Mouse (Mus musculus): ENCODE data around the gene Mprip. TPM values are rescaled to one million over a fixed set of nuclear protein-coding genes. Genes with fewer than 3 reads are reported as not detected.

The Mprip gene
- polyA plus RNA-seq, 1 experiment from 2014 or later = 64.7 TPM

DNA sequence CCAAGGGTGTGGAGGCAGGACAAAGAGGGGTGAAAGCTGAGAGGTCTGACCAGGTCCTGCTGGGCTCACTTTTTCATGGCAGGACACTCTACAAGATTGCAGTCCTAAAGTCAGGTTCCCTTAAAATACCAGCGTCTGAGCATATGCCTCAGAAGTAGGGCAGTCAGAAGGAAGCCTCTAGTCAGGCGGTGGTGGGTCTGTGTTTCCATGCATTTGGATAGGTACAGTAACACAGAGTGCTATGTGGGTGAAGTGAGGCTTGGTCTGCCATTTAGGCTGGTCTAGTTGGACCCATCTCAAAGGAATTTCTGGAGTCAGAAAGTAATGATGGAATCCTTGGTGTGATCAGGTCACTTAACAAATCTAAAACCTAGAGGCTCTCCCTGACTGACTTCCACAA lies 108.2 kb downstream of the Mprip start:
- Histone ChIP-seq H3K9me3 (ENCODE audit: control insufficient read depth, low read length) (no peaks in the 10 kb centered on the region), H3K4me2 (ENCODE audit: low read length) (no peak overlapping the region), H3K4me1 (ENCODE audit: control insufficient read depth in 2 of 2, insufficient read depth in 2 of 2, low read length in 2 of 2) (peaks cover 5 to 11% of the 10 kb centered on the region in 2 experiments), H3K27ac (replicated peaks in 1 of 2; ENCODE audit: control insufficient read depth in 1 of 2, insufficient read depth in 1 of 2, low read depth in 2 of 2, low read length in 2 of 2) (no peak overlapping the region), H3K9ac (ENCODE audit: low read length) (no peak overlapping the region), H3K4me3 (ENCODE audit: control insufficient read depth in 1 of 2, insufficient read depth in 1 of 2, low read depth in 1 of 2, low read length in 2 of 2) (no peak overlapping the region), H3K36me3 (ENCODE audit: control insufficient read depth, insufficient read depth, low read length) (peaks cover 98% of the 10 kb centered on the region), H3K27me3 (ENCODE audit: control insufficient read depth, insufficient read depth, low read length) (no peaks in the 10 kb centered on the region)
- 84% methylated on average over 2 of the region's 2 CpGs for WGBS
- ATAC-seq (ENCODE audit: insufficient number of reproducible peaks, insufficient read depth, low FRiP score, low read depth) = no peak

DNA sequence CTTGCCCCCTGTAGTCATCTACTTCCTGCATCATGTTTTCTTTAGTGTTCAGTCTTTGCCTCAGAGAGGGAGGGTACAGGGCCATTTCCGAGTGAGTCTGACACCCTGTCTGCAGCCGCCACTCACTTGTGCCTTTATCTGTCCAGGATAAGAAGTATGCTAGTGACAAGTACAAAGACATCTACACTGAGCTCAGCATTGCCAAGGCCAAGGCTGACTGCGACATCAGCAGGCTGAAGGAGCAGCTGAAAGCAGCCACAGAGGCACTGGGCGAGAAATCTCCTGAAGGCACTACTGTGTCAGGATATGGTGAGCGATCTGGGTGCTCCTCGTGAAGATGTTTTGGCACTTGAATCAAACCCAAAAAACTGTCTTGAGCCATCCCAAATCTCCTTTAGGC lies 108.6 kb downstream of the Mprip start:
- H3K36me3 ChIP-seq (ENCODE audit: control insufficient read depth, insufficient read depth, low read length) = peaks cover 98% of the 10 kb centered on the region
- 0 out of 2 replicates have a peak overlapping the region, but pooled peaks have one; percentile 7 for H3K9ac ChIP-seq (ENCODE audit: low read length)
- H3K4me3 ChIP-seq (ENCODE audit: control insufficient read depth in 1 of 2, insufficient read depth in 1 of 2, low read depth in 1 of 2, low read length in 2 of 2) = no peak overlapping the region
- H3K27me3 ChIP-seq (ENCODE audit: control insufficient read depth, insufficient read depth, low read length) = no peaks in the 10 kb centered on the region
- 27% methylated on average over 6 of the region's 6 CpGs for WGBS
- peaks cover 5 to 11% of the 10 kb centered on the region in 2 experiments for H3K4me1 ChIP-seq (ENCODE audit: control insufficient read depth in 2 of 2, insufficient read depth in 2 of 2, low read length in 2 of 2)
- no peak overlapping the region for H3K4me2 ChIP-seq (ENCODE audit: low read length)
- H3K9me3 ChIP-seq (ENCODE audit: control insufficient read depth, low read length) = no peaks in the 10 kb centered on the region
- ATAC-seq (ENCODE audit: insufficient number of reproducible peaks, insufficient read depth, low FRiP score, low read depth) = peak; percentile 28; the same call in 1 of the 2 replicates
- peak overlapping the region; percentile 16 to 33; a peak in 2 of 4 replicates for H3K27ac ChIP-seq (replicated peaks in 1 of 2; ENCODE audit: control insufficient read depth in 1 of 2, insufficient read depth in 1 of 2, low read depth in 2 of 2, low read length in 2 of 2)

DNA sequence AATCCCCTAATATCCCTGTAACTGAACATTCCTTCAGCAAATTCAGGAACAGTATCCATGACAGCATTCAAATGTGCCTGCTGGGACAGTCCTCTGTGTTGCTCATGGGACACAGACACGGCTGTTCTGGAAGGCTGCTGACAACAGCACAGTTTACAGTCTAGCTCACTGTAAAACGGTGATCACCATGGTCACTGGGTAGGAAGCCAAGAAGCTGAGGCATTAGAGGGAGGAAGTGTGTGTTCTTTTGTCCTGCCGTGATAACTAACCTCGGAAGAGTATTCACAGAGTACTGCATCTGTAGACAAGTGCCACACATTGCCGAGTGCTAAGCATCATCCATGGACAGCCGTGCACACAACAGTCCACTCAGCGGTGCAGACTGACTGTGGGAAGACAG lies 109.6 kb downstream of the Mprip start:
- Histone ChIP-seq H3K4me2 (ENCODE audit: low read length) (no peak overlapping the region), H3K27me3 (ENCODE audit: control insufficient read depth, insufficient read depth, low read length) (no peaks in the 10 kb centered on the region), H3K4me3 (ENCODE audit: control insufficient read depth in 1 of 2, insufficient read depth in 1 of 2, low read depth in 1 of 2, low read length in 2 of 2) (no peak overlapping the region), H3K4me1 (ENCODE audit: control insufficient read depth in 2 of 2, insufficient read depth in 2 of 2, low read length in 2 of 2) (peaks cover 5 to 11% of the 10 kb centered on the region in 2 experiments), H3K9ac (ENCODE audit: low read length) (no peak overlapping the region), H3K36me3 (ENCODE audit: control insufficient read depth, insufficient read depth, low read length) (peaks cover 98% of the 10 kb centered on the region), H3K9me3 (ENCODE audit: control insufficient read depth, low read length) (no peaks in the 10 kb centered on the region), H3K27ac (replicated peaks in 1 of 2; ENCODE audit: control insufficient read depth in 1 of 2, insufficient read depth in 1 of 2, low read depth in 2 of 2, low read length in 2 of 2) (no peak overlapping the region)
- no peak for ATAC-seq (ENCODE audit: insufficient number of reproducible peaks, insufficient read depth, low FRiP score, low read depth)
- WGBS = 78% methylated on average over 7 of the region's 7 CpGs

DNA sequence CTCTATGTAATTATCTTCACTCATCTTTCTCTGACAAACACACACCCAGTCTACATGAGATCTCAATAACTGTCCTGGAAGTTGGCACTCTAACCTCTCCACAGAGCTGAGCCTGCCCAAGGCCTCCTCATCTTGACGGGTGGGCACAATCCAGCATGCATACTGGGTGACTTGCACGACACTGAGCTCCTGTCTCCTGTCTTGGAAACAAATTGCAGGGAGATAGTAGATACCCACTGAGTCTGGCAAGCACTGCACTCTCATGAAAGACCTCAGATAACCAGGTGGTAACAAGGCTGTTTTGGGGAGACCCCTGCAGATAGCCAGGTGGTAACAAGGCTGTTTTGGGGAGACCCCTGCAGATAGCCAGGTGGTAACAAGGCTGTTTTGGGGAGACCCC lies 111.2 kb downstream of the Mprip start:
- WGBS = 56% methylated on average over 2 of the region's 2 CpGs
- ATAC-seq (ENCODE audit: insufficient number of reproducible peaks, insufficient read depth, low FRiP score, low read depth) = no peak
- H3K27ac ChIP-seq (replicated peaks in 1 of 2; ENCODE audit: control insufficient read depth in 1 of 2, insufficient read depth in 1 of 2, low read depth in 2 of 2, low read length in 2 of 2) = no peak overlapping the region
- H3K9me3 ChIP-seq (ENCODE audit: control insufficient read depth, low read length) = no peaks in the 10 kb centered on the region
- peaks cover 98% of the 10 kb centered on the region for H3K36me3 ChIP-seq (ENCODE audit: control insufficient read depth, insufficient read depth, low read length)
- H3K4me3 ChIP-seq (ENCODE audit: control insufficient read depth in 1 of 2, insufficient read depth in 1 of 2, low read depth in 1 of 2, low read length in 2 of 2) = no peak overlapping the region
- H3K27me3 ChIP-seq (ENCODE audit: control insufficient read depth, insufficient read depth, low read length) = no peaks in the 10 kb centered on the region
- H3K4me1 ChIP-seq (ENCODE audit: control insufficient read depth in 2 of 2, insufficient read depth in 2 of 2, low read length in 2 of 2) = peaks cover 5 to 11% of the 10 kb centered on the region in 2 experiments
- no peak overlapping the region for H3K9ac ChIP-seq (ENCODE audit: low read length)
- H3K4me2 ChIP-seq (ENCODE audit: low read length) = no peak overlapping the region

DNA sequence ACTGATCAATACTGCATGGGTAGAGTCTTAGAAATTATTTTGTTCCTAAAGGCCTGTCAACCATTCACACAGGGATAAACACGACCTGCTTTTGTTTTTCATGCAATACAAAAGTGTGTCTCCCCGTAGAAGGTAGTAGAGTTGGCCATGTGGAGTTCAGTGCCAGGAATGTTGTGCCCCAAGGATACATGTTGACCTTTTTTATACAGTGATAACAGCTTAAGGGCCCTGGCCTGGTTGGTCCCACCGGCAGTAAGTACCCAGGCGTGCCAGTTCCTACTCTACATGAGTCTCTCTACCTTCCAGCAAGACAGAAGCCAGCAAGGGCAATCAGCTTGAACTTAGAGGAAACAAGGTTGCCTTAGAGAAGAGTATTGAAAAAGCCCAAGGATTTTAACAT lies 111.8 kb downstream of the Mprip start:
- no peak overlapping the region for H3K27ac ChIP-seq (replicated peaks in 1 of 2; ENCODE audit: control insufficient read depth in 1 of 2, insufficient read depth in 1 of 2, low read depth in 2 of 2, low read length in 2 of 2)

DNA sequence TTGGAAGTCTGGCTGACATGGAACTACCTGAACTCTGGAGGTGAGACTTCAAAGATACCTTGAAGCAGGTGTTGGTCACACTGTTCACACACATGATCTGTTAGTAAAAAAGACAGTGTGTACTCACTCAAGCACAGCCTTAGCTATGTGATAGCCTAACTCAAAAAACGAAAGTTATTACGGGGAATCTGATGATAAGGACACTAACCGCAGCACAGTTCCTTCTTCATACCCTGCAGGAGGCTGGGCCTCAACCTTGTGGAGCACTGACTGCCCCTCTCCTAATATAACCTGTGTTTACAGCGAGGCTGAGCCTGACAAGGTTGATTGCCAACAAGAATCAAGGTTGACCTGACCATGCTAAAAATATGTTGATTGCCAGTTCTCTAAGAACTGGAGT lies 113.4 kb downstream of the Mprip start:
- Histone ChIP-seq H3K9me3 (ENCODE audit: control insufficient read depth, low read length) (no peaks in the 10 kb centered on the region), H3K27me3 (ENCODE audit: control insufficient read depth, insufficient read depth, low read length) (no peaks in the 10 kb centered on the region), H3K36me3 (ENCODE audit: control insufficient read depth, insufficient read depth, low read length) (peaks cover 90% of the 10 kb centered on the region), H3K4me1 (ENCODE audit: control insufficient read depth in 2 of 2, insufficient read depth in 2 of 2, low read length in 2 of 2) (peaks cover 5 to 15% of the 10 kb centered on the region in 2 experiments), H3K27ac (replicated peaks in 1 of 2; ENCODE audit: control insufficient read depth in 1 of 2, insufficient read depth in 1 of 2, low read depth in 2 of 2, low read length in 2 of 2) (no peak overlapping the region), H3K4me3 (ENCODE audit: control insufficient read depth in 1 of 2, insufficient read depth in 1 of 2, low read depth in 1 of 2, low read length in 2 of 2) (no peak overlapping the region), H3K4me2 (ENCODE audit: low read length) (no peak overlapping the region), H3K9ac (ENCODE audit: low read length) (no peak overlapping the region)
- WGBS = 76% methylated on average over 4 of the region's 4 CpGs
- no peak for ATAC-seq (ENCODE audit: insufficient number of reproducible peaks, insufficient read depth, low FRiP score, low read depth)

More for the DNA sequence above, 111.8 kb downstream of the Mprip start:
- Histone ChIP-seq H3K27me3 (ENCODE audit: control insufficient read depth, insufficient read depth, low read length) (no peaks in the 10 kb centered on the region), H3K9ac (ENCODE audit: low read length) (no peak overlapping the region), H3K4me2 (ENCODE audit: low read length) (no peak overlapping the region), H3K9me3 (ENCODE audit: control insufficient read depth, low read length) (no peaks in the 10 kb centered on the region), H3K36me3 (ENCODE audit: control insufficient read depth, insufficient read depth, low read length) (peaks cover 97% of the 10 kb centered on the region), H3K4me1 (ENCODE audit: control insufficient read depth in 2 of 2, insufficient read depth in 2 of 2, low read length in 2 of 2) (peaks cover 5 to 11% of the 10 kb centered on the region in 2 experiments), H3K4me3 (ENCODE audit: control insufficient read depth in 1 of 2, insufficient read depth in 1 of 2, low read depth in 1 of 2, low read length in 2 of 2) (no peak overlapping the region)
- WGBS = 63% methylated on average over 4 of the region's 4 CpGs
- no peak for ATAC-seq (ENCODE audit: insufficient number of reproducible peaks, insufficient read depth, low FRiP score, low read depth)

DNA sequence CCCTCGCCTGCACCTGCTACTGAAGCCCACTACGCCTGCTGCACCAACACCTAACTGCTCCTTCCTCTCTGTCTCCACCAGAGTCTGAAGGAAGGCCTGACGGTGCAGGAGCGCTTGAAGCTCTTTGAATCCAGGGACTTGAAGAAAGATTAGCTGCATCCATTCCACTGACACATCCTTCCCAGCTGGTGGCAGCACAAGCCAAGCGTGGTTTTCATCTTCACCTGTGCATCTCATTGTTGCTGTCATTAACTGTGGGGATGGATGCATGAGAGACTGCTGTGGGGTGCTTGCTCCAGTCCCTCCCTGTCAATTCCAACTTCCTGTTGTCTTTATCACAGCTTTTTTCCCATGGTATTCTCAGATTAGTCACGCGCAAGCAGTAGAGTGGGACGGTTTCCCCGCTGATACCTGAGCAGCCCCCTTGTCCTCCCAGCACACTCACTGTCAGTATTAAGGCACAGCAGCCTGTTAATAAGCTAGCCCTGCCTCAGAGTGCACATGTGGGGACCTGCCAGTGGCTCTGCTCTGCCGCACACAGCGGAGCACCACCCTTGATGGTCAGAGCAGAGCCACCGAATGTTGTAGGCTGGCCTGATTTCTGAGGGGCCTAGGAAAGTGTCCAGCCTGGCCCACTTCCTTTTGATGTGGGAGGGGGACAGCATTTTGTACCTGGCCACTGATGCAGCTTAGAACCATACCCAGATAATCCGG lies 114.5 kb downstream of the Mprip start:
- Histone ChIP-seq H3K4me2 (ENCODE audit: low read length) (no peak overlapping the region), H3K9me3 (ENCODE audit: control insufficient read depth, low read length) (no peaks in the 10 kb centered on the region), H3K27ac (replicated peaks in 1 of 2; ENCODE audit: control insufficient read depth in 1 of 2, insufficient read depth in 1 of 2, low read depth in 2 of 2, low read length in 2 of 2) (no peak overlapping the region), H3K4me3 (ENCODE audit: control insufficient read depth in 1 of 2, insufficient read depth in 1 of 2, low read depth in 1 of 2, low read length in 2 of 2) (no peak overlapping the region), H3K27me3 (ENCODE audit: control insufficient read depth, insufficient read depth, low read length) (no peaks in the 10 kb centered on the region), H3K36me3 (ENCODE audit: control insufficient read depth, insufficient read depth, low read length) (peaks cover 80% of the 10 kb centered on the region), H3K4me1 (ENCODE audit: control insufficient read depth in 2 of 2, insufficient read depth in 2 of 2, low read length in 2 of 2) (peaks cover 0 to 19% of the 10 kb centered on the region in 2 experiments; a peak in 3 of 4 replicates), H3K9ac (ENCODE audit: low read length) (no peak overlapping the region)
- WGBS = 83% methylated on average over 13 of the region's 13 CpGs
- no peak for ATAC-seq (ENCODE audit: insufficient number of reproducible peaks, insufficient read depth, low FRiP score, low read depth)

DNA sequence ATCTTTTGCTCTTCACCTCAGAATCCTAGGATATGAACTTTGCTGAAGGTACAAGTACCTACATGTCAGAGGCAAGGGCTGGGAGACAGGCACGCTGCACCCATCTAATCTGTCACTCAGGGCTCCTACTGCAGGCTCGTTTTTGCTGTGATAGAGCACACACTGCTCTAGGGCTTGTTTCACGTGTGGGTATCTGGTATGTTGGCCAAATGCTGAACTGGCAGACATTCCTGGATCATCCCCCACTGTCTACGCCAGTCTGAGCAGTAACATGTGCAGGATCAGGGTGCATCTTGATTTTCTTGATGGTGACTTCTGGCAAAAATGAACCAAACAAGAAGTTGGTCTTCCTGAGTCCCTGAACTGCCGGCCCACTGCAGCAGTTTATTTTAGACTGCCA lies 116.2 kb downstream of the Mprip start:
- H3K9me3 ChIP-seq (ENCODE audit: control insufficient read depth, low read length) = no peaks in the 10 kb centered on the region
- no peak overlapping the region for H3K4me3 ChIP-seq (ENCODE audit: control insufficient read depth in 1 of 2, insufficient read depth in 1 of 2, low read depth in 1 of 2, low read length in 2 of 2)
- ATAC-seq (ENCODE audit: insufficient number of reproducible peaks, insufficient read depth, low FRiP score, low read depth) = no peak
- no peak overlapping the region for H3K27ac ChIP-seq (replicated peaks in 1 of 2; ENCODE audit: control insufficient read depth in 1 of 2, insufficient read depth in 1 of 2, low read depth in 2 of 2, low read length in 2 of 2)
- H3K4me1 ChIP-seq (ENCODE audit: control insufficient read depth in 2 of 2, insufficient read depth in 2 of 2, low read length in 2 of 2) = peaks cover 0 to 19% of the 10 kb centered on the region in 2 experiments; a peak in 3 of 4 replicates
- H3K4me2 ChIP-seq (ENCODE audit: low read length) = no peak overlapping the region
- WGBS = 71% methylated on average over 5 of the region's 5 CpGs
- H3K27me3 ChIP-seq (ENCODE audit: control insufficient read depth, insufficient read depth, low read length) = no peaks in the 10 kb centered on the region
- H3K9ac ChIP-seq (ENCODE audit: low read length) = no peak overlapping the region
- peaks cover 63% of the 10 kb centered on the region for H3K36me3 ChIP-seq (ENCODE audit: control insufficient read depth, insufficient read depth, low read length)
